Mouse (Mus musculus) spleen, embryonic (tissue): Measurements from ENCODE around the gene Klhdc8b.

Experiments
- CTCF ChIA-PET: fragments of 350-600 bp; sonication (Branson Sonifier 250); formaldehyde crosslinking; loops from one replicate; lab custom pipeline; 2022; lab: Charles Lee

The Klhdc8b gene

DNA sequence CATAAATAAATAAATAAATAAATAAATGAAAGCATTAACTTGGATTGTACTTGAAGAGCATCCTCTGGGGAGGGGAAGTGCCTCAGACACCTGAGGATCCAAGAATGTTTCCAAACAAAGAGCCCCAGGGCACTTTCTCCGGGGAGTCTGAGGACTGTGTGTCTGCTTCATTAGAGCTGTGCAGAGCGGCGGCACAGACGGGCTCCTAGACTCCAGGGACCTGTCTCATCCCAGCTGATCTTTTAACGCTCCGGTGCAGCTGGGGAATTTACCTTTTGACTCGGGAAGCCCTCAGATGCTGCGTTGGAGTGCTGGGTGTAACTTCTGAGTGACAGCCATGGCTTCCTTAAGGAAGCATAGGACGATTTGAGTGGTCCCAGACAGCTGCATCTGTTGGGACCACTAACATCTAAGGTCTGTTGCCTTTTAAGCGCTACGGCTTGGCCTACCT lies at the start of gene Klhdc8b:
TSS of gene Klhdc8b (minus strand) at position 401 of the 451 bp plus-strand sequence.
- CTCF ChIA-PET = interaction anchor here (0.6 kb wide), 1 partner anchor 92 kb away, joined by 11 read pairs; no protein-coding TSS in a partner anchor

DNA sequence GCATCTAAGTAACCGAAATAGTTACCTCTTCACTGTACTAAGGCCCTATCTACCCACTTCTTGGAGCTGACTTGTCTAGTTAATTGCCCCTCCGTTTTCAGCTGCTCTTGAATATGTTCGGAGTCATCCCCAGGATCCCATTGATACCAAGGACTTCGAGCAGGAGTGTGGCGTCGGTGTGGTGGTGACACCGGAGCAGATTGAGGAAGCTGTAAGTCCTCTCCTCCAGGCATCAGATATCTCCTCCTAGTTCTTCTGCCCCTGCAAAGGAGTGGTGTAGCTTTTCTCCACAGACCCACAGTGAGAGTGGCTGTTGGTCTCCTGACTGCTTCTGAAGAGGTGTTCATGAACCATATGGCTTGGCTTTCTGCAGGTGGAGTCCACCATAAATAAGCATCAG lies 47.4 kb upstream of the Klhdc8b start:
- CTCF ChIA-PET = interaction anchor here (0.5 to 1.3 kb wide), 2 partner anchors 19 to 51 kb away, joined by 4 to 9 read pairs; partner anchors contain the start of genes Impdh2 and Usp19

DNA sequence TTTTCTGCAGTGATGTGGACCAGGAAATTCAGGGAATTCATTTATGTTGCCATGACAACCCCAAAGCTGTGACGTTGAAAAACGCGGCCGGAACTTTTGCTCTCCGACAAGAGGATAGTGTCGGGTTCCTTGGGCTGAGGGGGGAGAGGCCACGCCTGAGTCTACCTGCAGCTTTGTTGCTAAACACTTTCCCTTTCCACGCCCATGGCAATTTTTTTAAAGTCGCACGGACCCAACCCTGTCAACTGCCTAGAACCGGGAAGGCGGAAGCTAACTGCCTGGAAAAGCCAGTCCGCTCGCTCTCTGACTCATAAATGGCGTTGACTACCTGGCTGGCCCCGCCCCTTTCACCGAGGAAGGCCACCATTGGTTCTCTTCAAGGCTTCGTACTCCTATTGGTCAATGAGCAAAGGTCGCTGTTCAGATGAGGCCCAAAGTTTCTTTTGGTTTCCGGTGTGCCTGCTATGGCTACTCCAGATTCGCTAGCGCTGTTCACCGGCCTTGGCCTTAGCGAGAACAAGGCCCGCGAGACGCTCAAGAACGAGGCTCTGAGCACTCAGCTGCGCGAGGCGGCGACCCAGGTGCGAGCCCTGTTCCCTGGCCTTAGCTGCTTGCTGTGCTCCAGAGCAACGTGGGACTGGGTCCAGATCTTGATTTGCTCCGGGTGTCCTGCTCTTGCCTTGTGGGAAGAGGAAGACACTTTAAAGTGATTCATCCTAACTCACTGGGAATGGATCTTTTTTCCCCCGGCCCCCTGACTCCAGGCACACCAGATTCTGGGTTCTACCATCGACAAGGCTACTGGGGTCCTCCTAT lies 46.4 kb upstream of the Klhdc8b start, which contains the start of gene Qars:
TSS of gene Qars (plus strand) at position 88 of the 816 bp plus-strand sequence.
- CTCF ChIA-PET = interaction anchor here (1.3 kb wide), 1 partner anchor 18 kb away, joined by 4 read pairs; the partner anchor contains the start of gene Usp19

DNA sequence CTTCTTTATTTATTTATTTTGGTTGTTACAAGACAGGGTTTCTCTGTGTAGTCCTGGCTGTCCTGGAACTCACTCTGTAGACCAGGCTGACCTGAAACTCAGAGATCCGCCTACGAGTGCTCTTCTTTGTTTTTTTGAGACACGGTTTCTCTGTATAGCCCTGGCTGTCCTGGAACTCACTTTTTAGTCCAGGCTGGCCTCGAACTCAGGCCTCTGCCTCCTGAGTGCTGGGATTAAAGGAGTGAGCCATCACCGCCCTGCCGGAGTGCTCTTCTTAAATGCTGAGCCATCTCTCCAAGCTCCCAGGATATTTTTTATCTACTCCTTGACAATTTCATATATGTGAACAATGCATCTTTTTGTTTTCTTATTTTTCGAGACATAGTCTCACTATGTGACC lies 45.5 kb upstream of the Klhdc8b start:
- CTCF ChIA-PET = no interaction called here

DNA sequence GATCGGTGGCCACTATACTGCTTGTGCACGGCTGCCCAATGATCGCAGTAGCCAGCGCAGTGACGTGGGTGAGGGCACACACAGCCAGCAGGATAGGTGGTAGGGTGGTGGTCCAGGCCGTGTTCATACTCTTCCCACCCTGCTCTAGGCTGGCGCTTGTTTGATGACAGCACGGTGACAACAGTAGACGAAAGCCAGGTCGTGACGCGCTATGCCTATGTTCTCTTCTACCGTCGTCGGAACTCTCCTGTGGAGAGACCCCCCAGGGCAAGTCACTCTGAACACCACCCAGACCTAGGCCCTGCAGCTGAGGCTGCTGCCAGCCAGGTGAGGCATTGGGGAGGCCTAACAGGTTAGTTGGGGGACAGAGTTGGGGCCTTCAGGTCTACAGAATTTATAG lies 38.6 kb upstream of the Klhdc8b start:
- CTCF ChIA-PET = no interaction called here

DNA sequence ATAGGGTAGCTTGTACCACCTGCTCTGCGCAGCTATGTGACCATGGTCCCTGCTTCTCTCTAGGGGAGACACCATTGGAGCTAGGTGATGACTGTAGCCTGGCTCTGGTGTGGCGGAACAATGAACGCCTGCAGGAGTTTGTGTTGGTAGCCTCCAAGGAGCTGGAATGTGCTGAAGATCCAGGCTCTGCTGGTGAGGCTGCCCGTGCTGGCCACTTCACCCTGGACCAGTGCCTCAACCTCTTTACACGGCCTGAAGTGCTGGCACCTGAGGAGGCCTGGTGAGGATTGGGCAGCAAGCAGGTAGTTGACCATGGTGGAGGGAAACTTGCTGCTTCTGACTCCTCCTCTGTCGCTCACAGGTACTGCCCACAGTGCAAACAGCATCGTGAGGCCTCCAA lies 37.9 kb upstream of the Klhdc8b start:
- CTCF ChIA-PET = no interaction called here

DNA sequence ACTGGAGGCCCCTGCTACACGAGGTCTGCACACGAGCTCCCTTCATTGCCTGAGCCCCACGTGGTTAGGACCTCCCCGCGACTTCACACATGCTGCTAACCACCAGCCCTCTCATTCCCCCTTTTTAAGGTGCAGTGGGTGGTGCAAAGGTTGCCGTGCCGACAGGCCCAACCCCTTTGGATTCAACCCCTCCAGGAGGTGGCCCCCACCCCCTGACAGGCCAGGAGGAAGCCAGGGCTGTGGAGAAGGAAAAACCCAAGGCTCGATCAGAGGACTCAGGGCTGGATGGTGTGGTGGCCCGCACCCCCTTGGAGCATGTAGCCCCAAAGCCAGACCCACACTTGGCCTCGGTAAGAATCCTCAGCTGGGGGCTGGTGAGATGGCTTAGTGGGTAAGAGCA lies 33.5 kb upstream of the Klhdc8b start:
- CTCF ChIA-PET = no interaction called here

DNA sequence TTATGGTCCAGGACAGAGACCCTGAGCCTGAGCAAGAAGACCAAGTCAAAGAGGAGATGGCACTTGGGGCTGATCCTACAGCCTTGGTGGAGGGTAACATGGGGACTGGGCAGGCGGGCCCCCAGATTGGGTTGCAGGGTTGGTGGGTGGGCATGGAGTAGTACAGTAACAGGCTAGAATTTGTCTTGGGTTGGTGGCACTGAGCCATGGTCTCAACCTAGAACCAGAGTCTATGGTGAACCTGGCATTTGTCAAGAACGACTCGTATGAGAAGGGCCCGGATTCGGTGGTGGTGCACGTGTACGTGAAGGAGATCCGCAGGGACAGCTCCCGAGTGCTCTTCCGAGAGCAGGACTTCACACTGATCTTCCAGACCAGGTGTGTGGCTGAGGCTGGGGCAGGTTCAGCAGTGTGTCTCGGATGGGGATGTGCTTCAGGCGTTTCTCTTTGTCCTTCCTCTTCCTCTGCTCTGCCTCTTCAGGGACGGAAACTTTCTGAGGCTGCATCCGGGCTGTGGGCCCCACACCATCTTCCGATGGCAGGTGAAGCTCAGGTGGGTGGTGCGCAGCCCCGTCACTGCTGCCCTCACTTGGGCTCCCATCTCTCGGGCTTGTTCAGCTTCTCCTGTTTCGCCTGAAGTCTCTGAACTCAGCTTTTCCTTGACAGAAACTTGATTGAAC lies 32.9 kb upstream of the Klhdc8b start:
- CTCF ChIA-PET = no interaction called here

DNA sequence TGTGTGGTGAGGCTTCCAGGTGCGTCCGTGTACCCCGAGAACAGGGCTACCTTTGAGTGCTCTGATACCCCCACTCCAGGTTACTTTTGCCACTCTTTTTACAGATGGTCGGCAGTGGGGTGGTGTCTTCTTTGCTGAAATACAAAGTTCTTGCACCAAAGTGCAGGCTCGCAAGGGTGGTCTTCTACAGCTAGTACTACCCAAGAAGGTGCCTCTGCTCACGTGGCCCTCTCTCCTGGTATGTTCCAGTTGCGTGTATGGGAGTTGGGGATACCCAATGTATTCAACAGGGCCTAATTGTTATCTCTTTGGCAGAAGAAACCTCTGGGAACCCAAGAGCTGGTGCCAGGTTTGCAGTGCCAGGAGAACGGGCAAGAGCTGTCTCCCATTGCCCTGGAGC lies 31.9 kb upstream of the Klhdc8b start:
- CTCF ChIA-PET = no interaction called here

DNA sequence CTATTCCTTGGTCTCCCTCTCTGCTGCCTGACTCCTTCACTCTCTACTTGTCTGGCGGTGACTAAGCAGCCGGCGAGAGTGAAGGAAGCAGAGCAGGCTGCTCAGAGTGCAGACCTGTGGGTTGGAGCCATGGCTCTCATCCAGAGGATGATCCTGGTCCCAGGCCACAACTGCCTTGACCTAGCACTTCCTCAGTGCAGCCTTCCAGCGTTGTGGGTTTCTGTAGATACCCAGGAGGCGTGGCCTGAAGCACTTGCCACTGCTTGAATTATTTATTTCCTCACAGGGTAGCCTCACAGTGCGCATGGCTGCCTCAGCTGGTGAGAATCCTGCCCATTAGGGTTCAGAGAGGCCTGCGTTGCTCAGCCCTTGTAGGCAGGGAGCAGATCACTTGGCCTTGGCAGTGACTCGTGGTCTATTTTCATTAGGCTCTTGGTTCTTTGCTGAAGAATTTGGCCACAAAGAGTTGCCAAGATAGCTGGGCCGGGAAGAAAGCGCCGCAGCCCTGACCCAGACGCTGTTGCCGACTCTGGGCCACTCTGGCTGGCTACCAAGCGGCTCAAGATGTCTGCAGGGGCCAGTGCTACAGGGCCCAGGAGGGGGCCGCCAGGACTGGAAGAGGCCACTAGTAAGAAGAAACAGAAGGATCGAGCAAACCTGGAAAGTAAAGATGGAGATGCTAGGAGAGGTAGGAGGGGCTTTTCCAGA lies 30.8 kb upstream of the Klhdc8b start:
- CTCF ChIA-PET = interaction anchor here (0.6 kb wide), 1 partner anchor 25 kb away, joined by 5 read pairs; no protein-coding TSS in a partner anchor

DNA sequence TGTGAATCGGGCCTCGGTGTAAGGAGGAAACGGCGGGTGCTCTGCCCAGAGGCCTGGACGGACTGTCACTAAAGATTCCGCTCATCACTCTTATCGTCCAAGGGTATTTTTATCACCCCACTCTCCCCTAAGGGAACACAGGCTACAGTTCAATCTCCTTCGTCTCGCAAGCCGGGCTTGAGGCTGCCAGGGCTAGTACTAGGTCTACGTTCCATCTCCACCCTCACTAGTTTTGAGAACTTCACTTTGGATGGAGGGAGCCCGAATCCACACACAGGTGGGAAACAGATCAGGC lies 29.9 kb upstream of the Klhdc8b start:
- CTCF ChIA-PET = no interaction called here

DNA sequence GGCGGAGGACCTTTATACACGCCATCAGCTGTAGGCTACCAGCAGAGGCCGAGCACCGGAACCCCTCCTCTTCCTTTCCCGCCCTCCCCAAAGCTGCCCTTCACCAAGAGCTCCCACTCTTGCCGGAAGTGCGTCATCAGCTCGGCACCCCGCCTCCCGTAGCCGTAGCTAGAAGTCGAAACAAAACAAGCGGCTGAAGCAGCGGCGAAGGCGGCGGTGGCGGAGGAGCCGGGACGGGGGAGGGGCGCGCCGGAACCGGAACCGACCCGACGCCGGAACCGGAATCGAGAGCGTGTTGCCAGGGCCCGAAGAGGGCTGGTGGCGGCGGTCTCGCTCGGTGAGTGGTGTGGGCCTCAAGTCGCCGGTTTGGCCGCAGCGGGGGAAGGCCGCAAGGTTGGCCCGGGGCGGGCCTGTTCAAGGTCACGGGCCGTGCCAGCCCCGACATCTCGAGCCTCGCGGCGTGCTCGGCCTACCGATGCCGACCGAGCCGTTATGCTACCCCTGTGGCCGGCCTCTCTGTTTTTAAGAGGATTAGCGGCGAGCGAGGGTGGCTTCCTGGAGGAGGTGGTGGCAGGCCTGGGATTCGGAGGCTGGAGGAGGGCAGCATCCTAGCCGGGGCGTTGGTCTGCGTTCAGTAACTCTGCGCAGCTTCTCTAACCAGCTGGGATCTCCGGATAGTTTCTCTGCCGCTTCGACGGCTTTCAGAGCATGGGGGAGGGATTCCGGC lies 29.3 kb upstream of the Klhdc8b start, which contains the start of gene Usp19:
TSS of gene Usp19 (plus strand) at position 44 of the 727 bp plus-strand sequence.
- CTCF ChIA-PET = interaction anchor here (0.8 to 1.0 kb wide), 2 partner anchors 18 to 47 kb away, joined by 3 to 4 read pairs; no protein-coding TSS in a partner anchor

DNA sequence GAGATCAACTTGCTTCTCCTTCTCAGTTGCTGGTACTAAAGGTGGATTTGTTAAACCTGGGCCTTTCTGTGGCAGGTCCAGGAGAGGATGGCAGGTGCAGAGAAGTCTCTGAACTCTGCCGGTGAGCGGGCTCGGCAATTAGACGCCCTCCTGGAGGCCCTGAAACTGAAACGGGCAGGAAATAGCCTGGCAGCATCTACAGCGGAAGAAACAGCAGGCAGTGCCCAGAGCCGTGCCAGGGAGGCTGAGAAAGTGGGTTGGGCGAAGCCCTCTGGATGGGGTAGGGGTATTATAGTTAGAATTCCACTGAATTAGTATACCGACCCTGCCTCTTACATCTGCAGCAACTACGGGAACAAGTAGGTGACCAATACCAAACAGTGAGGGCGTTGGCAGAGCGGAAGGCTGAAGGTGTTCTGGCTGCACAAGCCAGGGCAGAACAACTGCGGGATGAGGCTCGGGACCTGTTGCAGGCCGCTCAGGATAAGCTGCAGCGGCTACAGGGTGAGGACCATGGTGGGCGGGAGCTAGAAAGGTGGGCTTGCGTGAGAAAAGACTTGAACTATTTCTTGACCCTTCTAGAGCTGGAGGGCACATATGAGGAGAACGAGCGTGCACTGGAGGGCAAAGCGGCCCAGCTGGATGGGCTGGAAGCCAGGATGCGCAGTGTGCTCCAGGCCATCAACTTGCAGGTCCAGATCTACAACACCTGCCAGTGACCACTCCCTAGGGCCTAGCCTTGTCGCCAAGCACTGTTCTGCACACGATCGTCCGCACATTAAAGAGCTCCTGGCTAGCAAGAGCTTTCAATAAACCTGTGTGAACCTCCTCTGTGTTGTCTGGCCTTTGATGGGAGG lies 28.5 kb upstream of the Klhdc8b start:
- CTCF ChIA-PET = interaction anchor here (0.6 to 1.0 kb wide), 3 partner anchors 18 to 82 kb away, joined by 3 to 4 read pairs (median 3); no protein-coding TSS in a partner anchor

DNA sequence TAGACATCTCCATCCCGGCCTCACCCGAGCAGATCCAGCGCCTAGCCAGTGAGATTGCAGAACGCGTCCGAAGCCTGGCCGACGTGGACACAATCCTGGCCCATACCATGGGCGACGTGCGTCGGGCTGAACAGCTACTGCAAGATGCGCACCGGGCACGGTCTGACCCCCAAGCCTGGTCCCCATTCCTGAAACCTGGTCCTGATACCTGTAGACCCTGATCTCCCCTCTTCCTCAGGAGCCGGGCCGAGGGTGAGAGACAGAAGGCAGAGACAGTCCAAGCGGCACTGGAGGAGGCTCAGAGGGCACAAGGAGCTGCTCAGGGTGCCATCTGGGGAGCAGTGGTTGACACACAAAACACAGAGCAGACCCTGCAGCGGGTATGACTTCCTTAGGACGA lies 27.8 kb upstream of the Klhdc8b start:
- CTCF ChIA-PET = interaction anchor here (0.6 kb wide), 1 partner anchor 83 kb away, joined by 3 read pairs; no protein-coding TSS in a partner anchor

DNA sequence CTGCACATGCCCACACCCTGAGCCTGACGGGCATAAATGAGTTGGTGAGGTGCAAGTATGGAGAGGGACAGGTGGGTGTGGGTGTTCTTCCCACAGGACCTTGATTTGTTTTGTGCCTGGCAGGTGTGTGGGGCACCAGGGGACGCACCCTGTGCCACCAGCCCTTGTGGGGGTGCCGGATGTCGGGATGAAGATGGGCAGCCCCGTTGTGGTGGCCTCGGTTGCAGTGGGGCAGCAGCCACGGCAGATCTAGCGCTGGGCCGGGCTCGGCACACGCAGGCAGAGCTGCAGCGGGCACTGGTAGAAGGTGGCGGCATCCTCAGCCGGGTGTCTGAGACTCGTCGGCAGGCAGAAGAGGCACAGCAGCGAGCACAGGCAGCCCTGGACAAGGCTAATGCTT lies 27.0 kb upstream of the Klhdc8b start:
- CTCF ChIA-PET = no interaction called here

DNA sequence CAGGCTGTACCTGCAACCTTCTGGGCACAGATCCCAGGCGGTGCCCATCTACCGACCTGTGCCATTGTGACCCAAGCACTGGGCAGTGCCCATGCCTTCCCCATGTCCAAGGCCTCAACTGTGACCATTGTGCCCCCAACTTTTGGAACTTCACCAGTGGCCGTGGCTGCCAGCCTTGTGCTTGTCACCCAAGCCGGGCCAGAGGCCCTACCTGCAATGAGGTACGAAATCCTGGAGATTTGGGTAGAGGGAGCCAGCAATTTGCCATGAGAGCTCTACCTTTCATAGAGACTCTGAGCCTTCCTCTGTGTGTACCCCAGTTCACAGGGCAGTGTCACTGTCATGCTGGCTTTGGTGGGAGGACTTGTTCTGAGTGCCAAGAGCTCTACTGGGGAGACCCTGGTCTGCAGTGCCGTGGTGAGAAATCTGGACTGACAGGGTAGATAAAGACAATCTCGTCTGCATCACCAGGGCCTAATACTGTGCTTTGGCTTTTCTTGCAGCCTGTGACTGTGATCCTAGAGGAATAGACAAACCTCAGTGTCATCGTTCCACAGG lies 25.7 kb upstream of the Klhdc8b start:
- CTCF ChIA-PET = interaction anchor here (0.6 kb wide), 1 partner anchor 14 kb away, joined by 3 read pairs; no protein-coding TSS in a partner anchor

DNA sequence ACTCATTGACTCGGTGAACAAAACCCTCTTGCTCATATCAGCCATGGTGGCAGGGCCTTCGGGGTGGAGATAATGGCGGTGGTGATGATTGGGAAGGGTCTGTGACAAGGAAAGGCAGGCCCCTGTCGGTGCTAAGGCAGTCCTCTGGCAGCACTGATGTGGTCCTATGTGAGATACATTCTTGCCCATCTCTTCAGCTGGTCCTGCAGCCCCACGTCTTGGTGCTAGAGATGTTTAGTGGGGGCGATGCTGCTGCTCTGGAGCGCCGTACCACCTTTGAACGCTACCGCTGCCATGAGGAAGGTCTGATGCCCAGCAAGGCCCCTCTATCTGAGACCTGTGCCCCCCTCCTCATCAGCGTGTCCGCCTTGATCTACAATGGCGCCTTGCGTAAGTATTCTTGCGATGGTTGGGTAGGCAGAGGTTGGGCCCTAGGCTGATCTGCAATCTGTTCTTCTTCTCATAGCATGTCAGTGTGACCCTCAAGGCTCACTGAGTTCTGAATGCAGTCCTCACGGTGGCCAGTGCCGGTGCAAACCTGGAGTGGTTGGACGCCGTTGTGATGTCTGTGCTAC lies 24.0 kb upstream of the Klhdc8b start:
- CTCF ChIA-PET = no interaction called here

DNA sequence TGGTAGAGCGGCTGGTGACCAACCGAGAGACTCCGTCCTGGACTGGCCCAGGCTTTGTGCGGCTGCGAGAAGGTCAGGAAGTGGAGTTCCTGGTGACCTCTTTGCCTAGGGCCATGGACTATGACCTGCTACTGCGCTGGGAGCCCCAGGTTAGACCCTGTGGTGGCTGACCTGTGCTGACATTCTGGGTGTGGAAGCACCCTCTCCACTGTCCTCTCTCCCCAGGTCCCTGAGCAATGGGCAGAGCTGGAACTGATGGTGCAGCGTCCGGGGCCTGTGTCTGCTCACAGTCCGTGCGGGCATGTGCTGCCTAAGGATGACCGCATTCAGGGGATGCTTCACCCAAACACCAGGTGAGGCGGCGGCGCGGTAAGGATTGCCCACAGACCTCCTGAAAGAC lies 22.6 kb upstream of the Klhdc8b start:
- CTCF ChIA-PET = no interaction called here

DNA sequence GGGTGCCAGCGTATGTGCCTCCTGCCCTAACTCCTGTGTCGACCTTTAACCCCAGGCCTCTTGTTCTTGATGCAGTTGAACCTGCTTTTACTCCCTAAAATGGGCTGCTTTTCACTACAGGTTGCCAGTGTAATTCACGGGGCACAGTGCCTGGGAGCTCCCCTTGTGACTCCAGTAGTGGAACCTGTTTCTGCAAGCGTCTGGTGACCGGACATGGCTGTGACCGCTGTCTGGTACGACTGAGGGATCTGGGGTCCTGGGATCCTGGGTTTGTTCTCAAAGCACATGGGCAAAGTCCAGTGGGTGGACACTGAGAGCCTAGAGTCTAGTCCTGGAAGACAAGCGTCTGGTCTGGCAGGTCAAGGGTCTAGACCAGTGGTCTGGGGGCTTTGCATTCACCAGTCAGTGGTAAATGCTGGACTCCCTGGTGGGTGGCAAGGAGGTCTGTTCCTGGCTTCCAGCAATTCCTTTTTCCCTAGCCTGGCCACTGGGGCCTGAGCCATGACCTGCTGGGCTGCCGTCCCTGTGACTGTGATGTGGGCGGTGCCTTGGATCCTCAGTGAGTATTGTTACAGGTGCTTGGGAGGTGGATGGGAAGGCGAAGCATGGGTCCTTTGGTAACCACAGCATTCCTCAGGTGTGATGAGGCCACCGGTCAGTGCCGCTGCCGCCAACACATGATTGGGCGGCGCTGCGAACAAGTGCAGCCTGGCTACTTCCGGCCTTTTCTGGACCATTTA lies 21.8 kb upstream of the Klhdc8b start:
- CTCF ChIA-PET = no interaction called here
